Mouse (Mus musculus): ENCODE data around the gene Prg4.

Gene Prg4

GRCm38 (mm10) chr1:150407285-150407684, 58.7 kb downstream of the Prg4 start:
- no peak for DNase-seq (ENCODE audit: low read depth, low spot score)

GRCm38 (mm10) chr1:150404555-150404954, 61.4 kb downstream of the Prg4 start:
- DNase-seq (ENCODE audit: low read depth, low spot score): no peak

- no peak for DNase-seq (ENCODE audit: low read depth, low spot score)
Measured at GRCm38 (mm10) chr1:150403914-150404313, 62.1 kb downstream of the Prg4 start.

Measured in CD4-positive, CD25-positive, alpha-beta regulatory T cell, adult 2 months (primary cell).